Mouse (Mus musculus): ENCODE data around the gene Ahctf1. TPM values are rescaled to one million over a fixed set of nuclear protein-coding genes. Genes with fewer than 3 reads are reported as not detected.
"Not testable (repeated sequence)": the region's sequence is repeated elsewhere in the genome, so short reads cannot be mapped to it uniquely, and the experiment has no call there.

Ahctf1 gene
- 25.4 and 26.5 TPM in 2 replicates for total RNA-seq (2015)
- total RNA-seq (2017): 28.3 and 31.5 TPM in 2 replicates

DNA sequence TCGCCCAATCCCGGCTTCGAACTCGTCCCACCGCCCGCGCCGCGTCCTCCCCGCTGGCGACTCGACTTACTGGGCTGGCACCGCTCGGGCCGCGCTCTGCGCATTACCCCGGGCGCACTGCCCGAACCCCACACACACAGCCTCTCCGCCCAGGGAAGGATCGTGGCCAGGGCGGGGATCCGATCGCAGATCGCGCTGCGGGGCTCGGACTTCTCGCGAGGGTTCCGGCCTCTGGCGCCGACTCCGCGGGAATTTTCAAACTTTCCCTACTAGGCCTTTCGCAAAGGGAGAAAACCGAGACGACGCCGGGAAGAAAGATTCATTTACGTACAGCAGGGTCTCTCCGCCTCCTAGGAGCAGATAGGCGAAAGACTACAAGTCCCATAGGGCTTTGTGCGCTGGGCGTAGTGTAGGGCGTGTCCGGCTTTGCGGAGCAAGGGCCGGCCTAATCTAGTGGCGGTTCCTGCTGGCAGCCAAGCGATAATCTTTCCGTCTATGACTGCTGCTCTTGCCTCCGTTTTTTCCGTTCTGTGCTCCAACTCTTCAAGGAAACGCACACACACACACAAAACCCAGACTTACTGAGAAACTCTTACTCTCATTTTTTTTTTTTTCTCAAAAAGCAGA, at the start of gene Ahctf1:
TSS of gene Ahctf1 (minus strand) at position 168 of the 627 bp plus-strand sequence.
- peak; percentile 88 for ATAC-seq (ENCODE audit: poor library complexity, severe bottlenecking)

DNA sequence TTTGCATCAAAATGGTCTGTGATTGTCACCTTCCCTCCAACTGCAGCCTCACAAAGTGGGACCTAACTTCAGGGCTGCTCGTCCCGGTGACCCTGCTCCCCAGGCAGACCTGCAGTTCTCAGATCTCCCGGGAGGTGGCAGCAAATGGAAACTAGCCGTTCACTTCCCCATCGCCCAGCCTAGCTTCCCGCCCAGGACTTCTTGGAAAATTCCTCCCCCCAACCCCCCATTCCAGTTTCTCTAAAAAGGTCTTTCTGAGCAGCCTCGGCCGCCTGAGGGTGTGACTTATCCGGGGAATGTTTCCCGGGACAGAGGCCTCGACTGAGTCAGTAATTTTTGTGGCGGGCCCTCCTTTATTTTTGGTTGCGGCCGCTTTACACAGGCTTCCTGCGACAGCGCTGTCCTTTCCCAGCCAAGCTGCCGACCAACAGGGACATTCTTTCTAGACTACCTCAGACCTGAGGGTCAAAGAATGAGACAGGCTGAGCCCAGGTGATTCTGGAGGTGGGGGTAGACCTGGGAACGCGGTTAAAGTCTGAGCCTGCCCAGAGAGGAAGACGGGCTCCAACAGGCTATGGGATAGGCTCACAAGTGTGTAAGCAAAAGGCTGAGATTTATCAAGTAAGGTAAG, 44.4 kb upstream of the Ahctf1 start:
- ATAC-seq (ENCODE audit: poor library complexity, severe bottlenecking): peak; percentile 74

DNA sequence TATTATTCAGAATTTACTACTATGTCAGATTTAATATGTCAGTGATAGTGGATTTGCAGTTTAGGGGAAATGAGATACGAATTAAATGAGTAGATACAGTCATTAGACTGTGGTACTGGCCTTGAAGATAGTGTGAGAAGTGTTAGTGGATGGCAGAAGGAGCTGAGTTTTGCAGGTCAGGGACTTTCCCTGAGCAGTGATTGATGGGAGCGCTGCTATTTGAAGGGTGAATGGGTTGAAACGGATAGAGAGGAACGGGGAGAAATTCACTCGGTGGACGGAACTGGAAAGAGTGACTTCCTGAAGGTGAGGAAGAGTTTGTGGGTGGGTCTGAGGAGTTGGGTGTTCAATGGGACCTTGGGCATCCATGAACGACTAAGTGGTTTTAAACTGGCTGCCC, 43.7 kb upstream of the Ahctf1 start:
- ATAC-seq (ENCODE audit: poor library complexity, severe bottlenecking): no peak

DNA sequence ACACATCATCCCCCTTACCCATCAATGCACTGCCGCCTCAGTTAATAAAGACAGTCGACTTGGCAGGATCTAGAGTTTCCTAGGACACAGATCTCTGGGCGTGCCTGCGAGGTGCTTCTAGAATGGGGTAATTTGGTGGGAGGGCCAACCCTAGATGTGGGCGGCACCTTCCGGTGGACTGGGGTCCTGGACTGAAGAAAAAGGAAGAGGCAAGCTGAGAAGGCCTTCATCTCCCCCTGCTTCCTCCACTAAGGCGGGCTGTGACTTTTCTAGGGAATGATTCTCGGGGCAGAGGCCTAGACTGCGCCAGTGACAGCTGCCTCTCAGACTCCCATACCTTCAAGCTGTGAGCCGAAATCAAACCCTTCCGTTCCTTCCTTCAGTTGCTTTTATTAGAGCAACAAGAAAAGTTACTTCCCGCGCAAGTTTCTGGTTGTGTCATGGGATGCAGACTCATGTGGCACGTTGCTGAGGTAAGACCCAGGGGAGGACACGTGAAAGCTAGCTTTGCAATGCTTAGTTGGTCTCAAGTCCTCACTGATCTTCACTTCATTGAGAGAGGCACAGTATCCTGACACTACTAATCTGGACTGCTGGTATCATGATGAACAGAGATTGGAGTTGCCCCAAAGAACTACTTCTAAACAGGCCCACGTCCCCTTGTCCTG, 42.5 kb upstream of the Ahctf1 start:
- ATAC-seq (ENCODE audit: poor library complexity, severe bottlenecking): no peak

DNA sequence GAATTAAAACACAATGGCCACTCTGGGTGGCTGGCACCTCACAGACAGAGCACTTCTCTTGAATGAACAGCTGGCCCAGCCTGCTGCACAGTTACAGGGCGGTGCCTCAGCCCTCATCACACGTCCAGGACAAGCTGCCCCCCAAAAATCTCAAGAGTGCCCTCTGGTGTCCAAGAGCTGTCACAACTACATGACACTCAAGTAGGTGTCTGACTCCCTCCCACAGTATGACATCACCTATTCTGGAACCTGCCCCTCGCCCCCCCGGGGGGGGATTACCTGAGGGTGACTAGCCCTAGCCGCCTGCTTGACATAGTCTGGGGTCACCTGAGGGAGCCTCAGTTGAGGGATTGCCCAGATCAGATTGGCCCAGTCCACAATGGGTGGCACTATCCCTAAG, 41.4 kb upstream of the Ahctf1 start:
- ATAC-seq (ENCODE audit: poor library complexity, severe bottlenecking): peak; percentile 66

DNA sequence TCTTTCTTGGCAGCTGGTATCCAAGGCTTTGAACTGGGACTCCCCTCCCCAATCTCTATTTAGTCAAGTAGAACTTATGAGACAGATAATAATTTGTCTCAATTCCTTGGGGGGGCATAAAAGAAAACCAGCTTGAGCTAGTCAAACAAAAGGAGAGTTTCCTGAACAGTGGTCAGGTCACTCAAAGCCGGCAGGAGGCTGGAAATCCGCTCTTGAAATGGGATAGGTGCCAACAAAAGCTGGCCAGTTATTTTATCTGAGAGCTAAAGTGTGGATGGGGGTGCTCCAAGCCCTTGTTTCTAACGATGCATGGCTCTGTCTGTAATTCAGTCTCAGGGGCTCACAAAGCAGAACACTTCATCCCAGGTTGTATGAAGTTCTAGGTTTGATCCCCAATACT, 40.5 kb upstream of the Ahctf1 start:
- ATAC-seq (ENCODE audit: poor library complexity, severe bottlenecking): no peak

DNA sequence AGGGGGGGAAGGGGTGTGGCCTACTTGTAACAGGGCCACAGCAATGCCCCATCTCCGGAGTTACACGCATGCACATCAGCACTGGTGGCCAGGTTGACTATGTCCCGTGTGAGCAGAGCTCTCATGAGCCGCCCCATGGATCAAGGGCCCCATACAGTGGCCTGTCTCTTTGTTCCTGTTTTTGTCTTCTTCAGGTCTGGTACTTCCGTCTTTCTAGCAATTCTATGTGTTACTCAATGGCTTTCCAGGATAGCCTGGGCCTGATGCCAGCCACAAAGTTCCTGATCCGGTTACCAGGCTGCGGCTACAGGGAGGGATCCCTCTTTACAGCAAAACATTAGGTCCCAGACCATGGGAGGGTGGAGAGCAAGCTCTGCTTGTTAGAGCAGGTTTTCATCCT, 39.1 kb upstream of the Ahctf1 start:
- ATAC-seq (ENCODE audit: poor library complexity, severe bottlenecking): peak; percentile 87

DNA sequence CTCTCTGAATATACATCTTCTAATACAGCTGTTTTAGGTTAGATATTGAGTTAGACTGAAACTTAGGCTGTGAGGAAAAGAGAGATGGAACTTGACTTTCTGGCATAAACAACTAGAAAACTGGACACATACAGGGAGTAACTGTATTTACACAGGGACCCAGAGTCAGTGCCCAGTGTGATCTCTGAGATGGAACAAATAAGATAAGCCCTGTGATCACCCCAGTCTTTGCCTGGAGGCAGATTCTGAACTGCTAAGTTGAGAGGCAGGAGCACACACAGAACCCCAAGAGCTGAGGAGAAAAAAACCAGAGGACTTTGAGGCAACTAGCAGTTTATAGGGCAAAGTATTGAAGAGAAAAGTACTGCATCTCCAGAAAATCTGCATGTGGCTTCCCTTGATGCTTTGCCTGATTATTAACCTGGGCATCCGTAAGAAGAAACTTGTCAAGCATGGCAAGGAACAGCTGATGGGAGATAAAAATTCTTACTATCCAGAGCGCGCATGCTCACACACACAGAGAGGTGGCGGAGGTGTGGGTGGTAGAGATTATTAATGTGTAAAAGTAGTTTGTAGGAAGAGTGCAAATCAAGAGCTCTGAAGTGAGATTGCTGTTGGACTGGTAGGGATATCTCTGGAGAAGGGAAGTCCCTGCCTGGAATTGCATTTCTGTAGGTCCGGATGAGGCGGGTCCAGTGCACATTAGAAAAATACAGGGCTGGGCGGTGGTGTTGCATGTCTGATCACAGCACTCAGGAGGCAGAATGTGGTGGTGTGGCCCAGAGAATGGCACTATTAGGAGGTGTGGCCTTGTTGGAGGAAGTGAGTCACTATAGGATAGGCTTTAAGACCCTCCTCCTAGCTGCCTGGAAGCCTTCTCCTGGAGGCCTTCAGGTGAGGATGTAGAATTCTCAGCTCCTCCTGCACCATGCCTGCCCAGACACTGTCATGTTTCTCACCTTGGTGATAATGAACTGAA, 33.2 kb upstream of the Ahctf1 start:
- no peak for ATAC-seq (ENCODE audit: poor library complexity, severe bottlenecking)

DNA sequence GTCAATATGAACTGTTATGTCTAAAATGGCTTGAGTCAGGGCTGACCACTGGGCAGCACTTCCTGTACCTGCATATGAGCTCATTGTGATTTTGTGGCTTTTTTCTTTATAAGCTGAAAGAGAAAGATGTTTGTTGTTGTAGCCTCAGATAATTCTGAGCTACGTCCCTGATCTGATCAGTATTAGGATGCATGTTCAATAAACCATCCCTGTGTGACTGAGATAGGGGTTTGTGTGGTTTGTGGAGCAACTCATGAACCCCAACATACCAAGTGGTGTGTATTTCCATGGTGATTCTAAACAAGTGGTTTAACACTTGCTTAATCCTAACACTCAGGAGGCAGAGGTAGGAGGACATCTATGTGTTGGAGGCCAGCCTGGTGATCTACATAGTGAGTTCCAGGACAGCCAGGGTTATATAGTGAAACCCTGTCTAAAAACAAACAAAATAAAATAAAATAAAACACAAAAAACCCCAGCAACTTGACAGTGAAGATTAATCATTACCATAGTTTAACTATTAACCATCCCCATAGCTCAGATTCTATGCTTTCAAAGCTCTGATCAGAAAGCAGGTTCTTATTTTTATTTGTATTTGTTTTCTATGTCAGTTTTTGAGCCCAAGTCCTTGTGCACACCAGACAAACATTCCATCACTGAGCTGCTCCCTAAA, 32.4 kb upstream of the Ahctf1 start:
- ATAC-seq (ENCODE audit: poor library complexity, severe bottlenecking): peak; percentile 41

DNA sequence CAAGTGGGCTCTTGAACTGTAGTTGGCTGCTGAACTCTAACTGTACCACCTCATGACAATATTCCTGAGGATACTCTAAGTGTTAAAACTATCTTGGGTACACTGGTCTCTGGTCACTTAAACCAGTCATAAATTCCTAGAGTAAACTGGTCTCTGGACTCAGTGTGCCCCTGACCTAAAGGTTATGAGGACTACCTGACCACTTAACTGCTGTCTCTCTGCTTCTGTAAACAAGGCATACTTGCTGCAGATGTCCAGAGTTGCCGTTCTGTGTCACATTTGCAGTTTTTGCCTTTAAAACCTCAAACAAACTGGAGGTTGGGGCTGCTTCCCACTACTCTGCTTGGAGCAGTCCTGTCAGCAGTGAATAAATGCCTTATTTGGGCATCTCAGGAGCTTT, 30.1 kb upstream of the Ahctf1 start:
- no peak for ATAC-seq (ENCODE audit: poor library complexity, severe bottlenecking)

DNA sequence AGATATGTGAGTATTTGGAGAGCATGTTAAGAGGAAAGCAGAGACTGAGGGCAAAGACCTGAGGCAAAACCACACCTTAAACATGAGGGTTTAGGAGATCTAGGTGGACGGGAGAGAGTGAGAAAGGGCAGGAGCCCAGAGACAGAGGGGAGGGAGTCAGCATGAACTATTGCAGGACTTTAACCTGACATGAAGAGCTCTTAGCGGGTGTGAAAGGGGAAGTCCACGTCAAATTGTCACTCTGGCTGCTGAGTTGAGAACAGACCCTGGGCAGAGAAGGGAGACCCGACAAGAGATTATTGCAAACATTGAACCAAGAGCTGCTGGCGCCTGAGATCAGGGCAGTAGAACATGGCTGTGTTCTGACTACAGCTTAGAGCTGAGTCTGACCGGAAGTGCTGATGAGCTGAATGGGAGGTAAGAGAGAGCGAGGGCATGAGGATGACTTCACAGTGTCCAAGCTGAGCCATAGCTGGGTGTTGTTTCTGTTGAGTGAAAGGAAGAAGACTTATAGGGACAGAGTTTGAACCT, 29.3 kb upstream of the Ahctf1 start:
- ATAC-seq (ENCODE audit: poor library complexity, severe bottlenecking): peak; percentile 45

DNA sequence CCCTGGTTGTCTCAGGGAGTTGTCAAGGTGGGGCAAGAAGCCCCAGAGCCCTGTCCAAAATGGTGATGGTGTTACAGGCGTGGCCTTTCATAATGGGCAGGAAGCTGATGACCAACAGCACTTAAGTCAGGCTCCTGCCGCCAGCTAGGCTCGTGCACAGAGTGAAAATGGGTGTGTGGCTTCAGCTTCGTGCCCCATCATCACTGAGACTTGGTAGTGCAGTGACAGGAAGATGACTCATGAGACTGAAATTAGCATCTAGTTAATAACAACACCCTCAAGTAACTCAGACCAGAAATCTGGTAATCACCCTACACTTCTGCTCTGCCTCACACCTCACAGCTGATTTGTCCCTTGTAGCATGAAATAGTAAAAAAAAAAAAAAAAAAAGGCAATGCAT, 25.4 kb upstream of the Ahctf1 start:
- peak; percentile 67 for ATAC-seq (ENCODE audit: poor library complexity, severe bottlenecking)

DNA sequence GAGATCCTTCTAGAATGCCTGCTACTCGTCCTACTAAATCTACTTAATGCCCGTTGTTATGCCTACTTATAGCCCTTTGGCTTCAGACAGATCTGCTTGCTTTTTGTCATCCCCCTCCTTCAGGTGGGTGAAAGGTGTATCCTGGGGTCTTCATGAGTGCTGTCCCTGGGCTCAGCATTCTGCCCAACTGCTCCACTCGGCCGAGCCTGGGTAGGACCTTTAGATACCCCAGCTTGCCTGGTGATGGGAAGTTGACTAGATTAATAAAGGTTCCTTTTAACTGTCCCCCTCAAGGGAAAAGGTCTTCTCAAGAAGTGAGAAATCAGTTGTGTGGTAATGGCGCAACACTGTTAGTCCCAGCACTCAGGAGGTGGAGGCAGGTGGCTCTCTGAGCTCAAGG, 24.6 kb upstream of the Ahctf1 start:
- ATAC-seq (ENCODE audit: poor library complexity, severe bottlenecking): no peak

DNA sequence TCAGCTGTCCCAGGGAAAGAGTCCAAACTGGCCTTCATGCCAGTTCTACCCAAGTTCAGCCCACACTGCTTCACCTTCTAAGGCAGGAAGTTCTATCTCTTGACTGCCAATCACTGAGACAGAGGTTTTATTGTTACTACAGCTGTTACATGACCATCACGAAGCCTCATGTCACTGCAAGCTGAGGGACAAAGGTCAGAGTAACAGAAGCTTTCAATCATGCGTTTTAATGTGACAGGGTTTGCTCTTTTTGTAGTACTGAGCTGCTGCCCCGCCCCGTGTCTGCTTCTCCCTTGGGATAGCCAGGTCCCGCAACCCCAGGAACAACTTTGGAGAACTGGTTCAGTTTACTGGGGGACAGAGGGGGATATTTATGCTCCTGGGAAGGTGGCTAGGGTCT, 21.1 kb upstream of the Ahctf1 start:
- ATAC-seq (ENCODE audit: poor library complexity, severe bottlenecking): no peak

DNA sequence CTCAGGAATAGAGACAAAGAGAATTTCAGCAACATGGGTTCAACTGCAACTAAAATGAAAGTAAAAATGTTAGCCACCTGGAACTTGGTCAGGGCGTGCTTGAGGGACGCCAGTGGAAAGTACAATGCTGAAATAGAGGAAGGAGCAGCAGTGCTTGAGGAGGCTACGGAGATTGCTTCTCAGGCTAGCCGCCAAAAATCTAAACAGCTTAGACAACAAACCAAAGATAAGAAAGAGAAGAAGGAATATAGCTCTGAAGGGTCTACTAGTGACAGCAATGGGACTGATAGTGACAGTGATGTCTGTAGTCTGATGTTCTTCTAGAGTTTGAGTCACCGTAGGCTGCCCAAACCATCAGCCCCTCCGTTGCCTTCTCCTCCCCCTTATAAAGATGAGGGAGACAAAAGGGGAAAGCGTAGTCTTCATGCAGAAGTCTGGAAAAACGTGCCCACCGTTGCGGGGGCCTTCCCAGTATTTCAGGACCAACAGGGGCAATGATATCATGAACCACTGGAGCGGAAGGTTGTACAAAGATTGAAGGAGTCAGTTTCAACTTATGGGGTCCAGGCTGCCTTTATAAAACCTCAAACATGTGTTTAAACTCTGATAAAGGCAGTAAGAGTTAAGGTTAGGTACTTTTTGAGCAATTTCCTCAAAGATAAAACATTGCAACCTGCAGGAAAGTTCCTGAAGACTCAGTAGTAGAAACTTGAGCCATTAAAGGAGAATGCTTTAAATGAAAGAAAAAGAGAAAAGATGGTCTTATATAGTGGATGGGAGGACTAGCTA, 15.2 kb upstream of the Ahctf1 start:
- ATAC-seq (ENCODE audit: poor library complexity, severe bottlenecking): not testable (repeated sequence)

DNA sequence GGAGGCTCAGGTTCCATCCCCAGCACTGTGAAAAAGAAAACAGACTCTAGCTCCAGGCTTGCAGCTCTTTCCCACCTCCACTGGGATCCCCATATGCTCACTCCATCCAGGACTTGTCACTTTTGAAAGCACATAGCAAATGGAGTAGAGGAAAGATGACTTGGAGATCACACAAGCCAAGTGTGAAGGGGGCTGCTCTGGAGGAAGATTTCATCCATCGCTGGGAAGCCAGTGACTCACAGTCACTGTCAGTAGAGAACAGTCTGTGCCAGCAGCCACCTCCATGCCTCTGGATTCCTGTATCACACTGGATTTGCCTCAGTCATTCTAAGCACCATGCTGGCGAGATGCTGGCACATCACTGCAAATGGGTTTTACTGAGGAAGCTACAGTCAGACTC, 11.1 kb upstream of the Ahctf1 start:
- ATAC-seq (ENCODE audit: poor library complexity, severe bottlenecking): no peak

DNA sequence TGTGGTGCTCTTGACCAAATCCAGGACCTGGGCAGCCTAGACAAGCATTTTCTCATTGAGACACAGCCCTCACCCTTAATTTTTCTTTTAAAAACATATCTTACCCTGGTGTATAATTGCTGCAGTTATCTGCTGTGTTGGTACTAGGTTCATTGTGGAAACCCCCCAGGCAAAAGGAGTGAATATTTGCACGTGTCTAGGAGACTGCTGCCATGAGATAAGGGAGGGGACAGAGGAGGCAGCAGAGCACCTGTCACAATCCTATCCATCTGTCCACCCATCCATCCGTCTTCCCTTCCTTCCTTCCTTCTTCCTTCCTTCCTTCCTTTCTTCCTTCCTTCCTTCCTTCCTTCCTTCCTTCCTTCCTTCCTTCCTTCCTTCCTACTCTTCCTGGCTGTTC, 9.9 kb upstream of the Ahctf1 start:
- no peak for ATAC-seq (ENCODE audit: poor library complexity, severe bottlenecking)

DNA sequence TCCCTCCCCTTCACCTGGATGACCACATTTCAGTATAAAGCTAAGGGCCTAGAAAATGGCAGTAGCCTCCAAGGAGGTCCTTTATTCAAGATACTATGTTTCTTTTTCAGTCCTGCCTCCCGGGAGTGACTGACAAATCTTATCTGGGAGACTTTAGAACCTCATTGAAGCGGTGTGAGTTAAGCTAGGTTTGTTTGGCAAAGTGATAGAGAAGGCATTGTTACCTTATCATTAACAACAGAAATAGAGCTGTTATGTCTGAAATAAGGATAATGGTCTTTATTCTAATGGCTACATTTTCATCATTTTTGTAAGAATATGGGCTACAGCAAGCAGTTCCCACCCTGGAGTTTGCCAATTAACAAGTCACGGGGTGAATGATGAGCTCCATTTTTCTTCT, 4.8 kb upstream of the Ahctf1 start:
- ATAC-seq (ENCODE audit: poor library complexity, severe bottlenecking): no peak

DNA sequence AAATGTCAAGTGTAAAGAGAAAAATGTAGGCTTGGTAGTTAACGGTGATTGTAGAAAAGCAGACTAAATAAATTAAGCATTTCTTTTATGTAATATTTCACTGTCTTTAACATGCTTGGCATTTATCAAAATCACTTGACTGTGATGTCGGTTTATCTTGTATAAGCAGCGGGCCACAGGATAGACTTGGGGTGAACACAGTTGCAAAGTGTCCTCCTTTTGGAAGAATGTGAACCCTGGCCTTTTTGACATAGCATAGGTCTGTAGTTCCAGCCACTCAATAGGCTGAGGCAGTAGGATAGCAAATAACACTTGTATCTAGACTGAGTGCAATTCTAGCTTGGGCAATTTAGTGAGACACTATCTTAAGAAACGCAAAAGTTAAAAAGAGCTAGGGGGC, 4.0 kb upstream of the Ahctf1 start:
- ATAC-seq (ENCODE audit: poor library complexity, severe bottlenecking): no peak

DNA sequence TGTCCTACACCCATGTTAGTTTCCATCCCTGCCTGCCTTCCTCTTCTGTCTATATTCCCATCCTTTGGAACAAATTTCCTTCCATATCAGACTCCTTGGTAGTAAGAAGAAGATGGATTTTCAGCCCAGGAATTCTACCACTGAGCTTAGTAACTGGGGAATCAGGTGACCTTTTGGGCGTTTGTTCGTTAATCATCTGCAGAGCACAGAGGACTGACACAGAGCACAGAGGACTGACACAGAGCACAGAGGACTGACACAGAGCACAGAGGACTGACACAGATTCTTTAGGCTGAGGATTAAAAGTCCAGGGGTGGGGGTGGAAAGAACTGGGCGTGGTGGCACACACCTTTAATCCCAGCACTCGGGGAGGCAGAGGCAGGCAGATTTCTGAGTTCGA, 2.3 kb upstream of the Ahctf1 start:
- ATAC-seq (ENCODE audit: poor library complexity, severe bottlenecking): no peak

Measured in megakaryocyte, adult 5-6 weeks (primary cell).